Mouse (Mus musculus) small intestine, adult 10 weeks (tissue): ENCODE measurements around the gene Trabd. TPM values are rescaled to one million over a fixed set of nuclear protein-coding genes. Genes with fewer than 3 reads are reported as not detected.

Source experiments
- polyA plus RNA-seq: library from polyadenylated mRNA; stranded (reverse); fragments of 350-450 nt; fragmentation: Illumina TruSeq; extraction: RNeasy Lipid Tissue Mini Kit (QIAGEN cat#74804); gene quantifications from one replicate; pipeline ENCODE4 v1.2.3, GENCODE M21; 2014; ENCODE audit warnings: low replicate concordance

The Trabd gene
- polyA plus RNA-seq = 5.7 TPM

GRCm38 (mm10) chr15:89074613-89075477 lies at the start of gene Trabd:
Gene Trabd, plus strand, starts transcription at chr15:89075124.

GRCm38 (mm10) chr15:89059161-89059931 lies 15.6 kb upstream of the Trabd start, which contains the start of gene Panx2:
Gene Panx2, plus strand, starts transcription at chr15:89059734.

DNA sequence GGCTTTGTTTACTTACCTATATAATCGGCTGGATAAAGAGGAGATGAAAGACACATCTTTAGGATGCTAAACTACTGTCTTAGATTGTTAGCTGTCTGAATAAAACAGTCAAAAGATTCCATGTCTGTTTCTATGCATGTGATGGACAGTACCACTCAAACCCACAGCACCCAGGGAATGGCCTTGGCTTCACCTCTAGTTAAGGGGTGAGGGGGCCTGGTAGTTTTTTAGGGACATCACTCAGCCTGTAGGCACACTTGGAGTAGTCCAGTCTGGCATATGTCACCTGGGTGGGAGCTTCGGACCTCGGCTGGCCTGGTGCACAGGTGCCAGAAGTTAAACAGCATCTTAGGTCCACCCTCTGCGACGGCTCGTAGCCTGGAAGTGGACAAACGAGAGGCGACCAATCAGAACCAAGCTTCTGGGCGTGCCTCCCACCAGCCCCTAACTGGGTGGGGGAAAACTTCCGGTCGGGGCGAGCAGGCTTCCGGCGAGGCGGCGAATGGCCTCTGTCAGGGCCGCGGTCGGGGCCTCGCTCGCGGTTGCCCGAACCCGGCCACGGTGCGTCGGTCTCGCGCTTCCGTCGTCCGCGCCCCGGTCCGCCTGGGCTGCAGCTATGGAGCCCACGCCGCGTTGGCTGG lies 13.8 kb downstream of the Trabd start, which contains the start of gene Selenoo:
Gene Selenoo (plus strand): TSS at position 478 of the 641 bp plus-strand sequence.

GRCm38 (mm10) chr15:89122649-89123366 lies 47.9 kb downstream of the Trabd start, which contains the start of gene Tubgcp6:
Gene Tubgcp6, minus strand, starts transcription at chr15:89123112.

GRCm38 (mm10) chr15:89128382-89129350 lies 53.7 kb downstream of the Trabd start, which contains the start of gene Hdac10:
Gene Hdac10, minus strand, starts transcription at chr15:89128700.

Other genes starting within 250 kb of the Trabd start
- 0.82 TPM for gene Pim3, start 212.9 kb upstream of the Trabd start, polyA plus RNA-seq
- not detected for gene Ttll8, start 120.7 kb upstream of the Trabd start, polyA plus RNA-seq
- not detected for gene Mlc1, start 96.1 kb upstream of the Trabd start, polyA plus RNA-seq
- not detected for gene Mov10l1, start 92.2 kb upstream of the Trabd start, polyA plus RNA-seq
- not detected for gene Panx2, start 15.4 kb upstream of the Trabd start, polyA plus RNA-seq
- gene Selenoo, start 14.0 kb downstream of the Trabd start, polyA plus RNA-seq = 2.7 TPM
- gene Tubgcp6, start 48.0 kb downstream of the Trabd start, polyA plus RNA-seq = 0.85 TPM
- not detected for gene Hdac10, start 53.6 kb downstream of the Trabd start, polyA plus RNA-seq
- 0.33 TPM for gene Mapk12, start 65.6 kb downstream of the Trabd start, polyA plus RNA-seq
- gene Mapk11, start 74.5 kb downstream of the Trabd start, polyA plus RNA-seq = 0.15 TPM
- 3.4 TPM for gene Plxnb2, start 105.7 kb downstream of the Trabd start, polyA plus RNA-seq
- 0.11 TPM for gene Dennd6b, start 121.4 kb downstream of the Trabd start, polyA plus RNA-seq
- gene Ppp6r2, start 136.4 kb downstream of the Trabd start, polyA plus RNA-seq = 6.9 TPM
- gene Sbf1, start 240.2 kb downstream of the Trabd start, polyA plus RNA-seq = 1.7 TPM
- gene Adm2, start 247.6 kb downstream of the Trabd start, polyA plus RNA-seq = not detected